9 mouse cellular contexts compared by ENCODE assay signal in genomic region chr5:139282191-139282590, GRCm38 (mm10). TPM values are rescaled to one million over a fixed set of nuclear protein-coding genes. Genes with fewer than 3 reads are reported as not detected.
A peak's percentile ranks its signal among the peaks of the same experiment; 100 is the strongest.
DNase-seq lines count a peak whose midpoint lies in the region; ATAC-seq and TF ChIP-seq lines count a peak whose summit lies in the region.
"Had no signal": no experiment of that assay in that cellular context is flagged by ENCODE, and none has a peak within 500 bp of the region (broad histone marks: within the 10 kb centered on the region; RNA-seq: fewer than 3 reads in every experiment).

No protein-coding gene starts in this region.

- no peaks in the 10 kb centered on the region for H3K27me3 ChIP-seq in ES-Bruce4 (ENCODE audit: control insufficient read depth, insufficient read depth, low read length, poor library complexity, severe bottlenecking)
- no peaks in the 10 kb centered on the region for H3K27me3 ChIP-seq in forebrain, embryonic 11.5 days (ENCODE audit: control insufficient read depth, insufficient read depth, low read length)
- H3K27me3 ChIP-seq: limb, embryonic 15.5 days had no signal

- WGBS in forebrain, embryonic 11.5 days: 5% methylated on average over 15 of the region's 15 CpGs

- peak; percentile 69 for DNase-seq in c-Kit-positive CD71-positive TER-119-negative erythroid progenitor cells, embryonic 14.5 days (ENCODE audit: low read depth)
- DNase-seq in forebrain, embryonic 11.5 days (ENCODE audit: low spot score): peak; percentile 90
- peak; percentile 89 to 93 for DNase-seq in heart, postnatal 10 days
- peak; percentile 84 to 94 for DNase-seq in kidney, postnatal 36 days
- peak; percentile 78 to 85 for DNase-seq in lung, adult 18-20 months
- peak; percentile 94 for DNase-seq in testis, postnatal 10 days (ENCODE audit: low spot score)

- H3K36me3 ChIP-seq in ES-Bruce4 (ENCODE audit: control insufficient read depth, insufficient read depth, low read length, poor library complexity, severe bottlenecking): no peaks in the 10 kb centered on the region
- H3K36me3 ChIP-seq in forebrain, embryonic 11.5 days (ENCODE audit: control insufficient read depth, insufficient read depth, low read length): no peaks in the 10 kb centered on the region
- H3K36me3 ChIP-seq: limb, embryonic 15.5 days had no signal

- no peak overlapping the region for H3K4me3 ChIP-seq in ES-Bruce4 (ENCODE audit: low read depth, low read length)
- H3K4me3 ChIP-seq in forebrain, embryonic 11.5 days (ENCODE audit: low read depth, low read length): no peak overlapping the region
- H3K4me3 ChIP-seq: limb, embryonic 15.5 days had no signal

- H3K4me2 ChIP-seq in forebrain, embryonic 11.5 days (ENCODE audit: low read depth, low read length, severe bottlenecking): no peak overlapping the region
- H3K4me2 ChIP-seq: limb, embryonic 15.5 days had no signal

- no peak for TF ChIP-seq EP300 in ES-Bruce4 (IDR thresholded peaks at IDR 0.05; ENCODE audit: insufficient read depth, low read depth, low read length)

- no peaks in the 10 kb centered on the region for H3K9me3 ChIP-seq in ES-Bruce4 (replicated peaks; ENCODE audit: control insufficient read depth, insufficient read depth, low read length, poor library complexity, severe bottlenecking)
- H3K9me3 ChIP-seq in forebrain, embryonic 11.5 days (ENCODE audit: control insufficient read depth, low read length): no peaks in the 10 kb centered on the region
- H3K9me3 ChIP-seq: limb, embryonic 15.5 days had no signal

- no peak overlapping the region for H3K9ac ChIP-seq in ES-Bruce4 (ENCODE audit: low read depth, poor library complexity, severe bottlenecking)
- H3K9ac ChIP-seq in forebrain, embryonic 11.5 days (ENCODE audit: low read length): no peak overlapping the region
- H3K9ac ChIP-seq: limb, embryonic 15.5 days had no signal

- intact Hi-C loops in heart, postnatal 10 days (cut with DNase I): loop anchor here (1.0 to 5.0 kb wide), 3 partner anchors 44 to 220 kb away; no protein-coding TSS in a partner anchor

- H3K4me1 ChIP-seq in ES-Bruce4 (ENCODE audit: control insufficient read depth, insufficient read depth, low read length): peaks cover 5% of the 10 kb centered on the region
- H3K4me1 ChIP-seq in forebrain, embryonic 11.5 days (replicated peaks; ENCODE audit: control insufficient read depth, insufficient read depth, low read length): no peaks in the 10 kb centered on the region

- peak; percentile 99 for TF ChIP-seq CTCF in ES-Bruce4 (IDR thresholded peaks at IDR 0.05; ENCODE audit: low read depth, low read length)

- no peak overlapping the region for H3K27ac ChIP-seq in ES-Bruce4 (ENCODE audit: insufficient read depth, low read length)
- no peak overlapping the region for H3K27ac ChIP-seq in forebrain, embryonic 11.5 days (ENCODE audit: low read depth, low read length)
- H3K27ac ChIP-seq: limb, embryonic 15.5 days had no signal

- ATAC-seq in forebrain, embryonic 11.5 days (replicated peaks; ENCODE audit: low FRiP score): peak; percentile 58; the same call in 1 of the 2 replicates
- ATAC-seq in neutrophil, adult 5-6 weeks (ENCODE audit: extremely low read depth, insufficient number of reproducible peaks, low FRiP score, poor library complexity, severe bottlenecking): peak; percentile 78

- no peak for TF ChIP-seq POLR2A in ES-Bruce4 (IDR thresholded peaks at IDR 0.05; ENCODE audit: insufficient read depth, low read length)

RNA-seq across cellular contexts. Expression of gene Get4, which starts 30.1 kb away (rescaled TPM):
- polyA plus RNA-seq in ES-Bruce4 (2011; ENCODE audit: insufficient read depth, insufficient read length, low read depth, missing spikeins): 55.9 and 67.7 TPM in 2 replicates
- polyA plus RNA-seq in forebrain, embryonic 11.5 days (2014; fragmentation: Nextera tagmentation; extraction: Ambion mirVana): 148 and 150 TPM in 2 replicates
- 10 to 100 TPM; 57.6 to 59.4 TPM for total RNA-seq in heart, postnatal 10 days (2021)
- 16.6 and 17.3 TPM in 2 replicates for total RNA-seq in neutrophil, adult 5-6 weeks (2017)

RNA-seq across cellular contexts. Expression of gene Adap1, which starts 43.2 kb away (rescaled TPM):
- 16.5 and 17.0 TPM in 2 replicates for polyA plus RNA-seq in ES-Bruce4 (2011; ENCODE audit: insufficient read depth, insufficient read length, low read depth, missing spikeins)
- 1.9 and 2.0 TPM in 2 replicates for polyA plus RNA-seq in forebrain, embryonic 11.5 days (2014; fragmentation: Nextera tagmentation; extraction: Ambion mirVana)
- total RNA-seq in heart, postnatal 10 days (2021): 1 to 10 TPM; 1.6 to 1.8 TPM
- 20.8 and 21.1 TPM in 2 replicates for total RNA-seq in neutrophil, adult 5-6 weeks (2017)
